Mouse (Mus musculus) duodenum, adult 2 months (tissue): Measurements from ENCODE around the gene Olfr472. TPM values are rescaled to one million over a fixed set of nuclear protein-coding genes. Genes with fewer than 3 reads are reported as not detected.

Experiments
- polyA plus RNA-seq: library from polyadenylated mRNA; depleted of rRNA; stranded (reverse); fragments of >200 nt; gene quantifications from 2 replicates; pipeline ENCODE4 v1.2.3, GENCODE M21; 2012; ENCODE audit warnings: low replicate concordance; rRNA removed

The Olfr472 gene
- not detected in 2 replicates for polyA plus RNA-seq

DNA sequence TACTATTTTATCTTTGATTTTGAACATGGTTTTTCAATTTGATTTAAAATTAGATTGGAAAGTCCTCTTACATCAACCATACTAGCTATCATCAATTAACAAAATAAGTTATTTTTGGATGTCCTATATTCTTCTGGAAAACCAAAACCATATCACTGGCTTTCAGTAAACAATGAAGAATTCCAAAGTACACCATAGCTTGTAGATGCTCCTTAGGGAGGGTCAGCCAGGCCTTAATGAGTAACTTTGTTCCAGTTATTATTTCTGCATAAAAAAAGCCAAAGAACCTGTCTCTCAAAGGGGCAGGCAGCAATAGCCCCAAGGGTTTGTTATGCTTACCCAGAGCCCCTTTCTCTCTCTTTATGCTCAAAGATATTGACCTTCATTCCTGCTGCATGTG lies at the start of gene Olfr472:
TSS of gene Olfr472 (plus strand) at position 301 of the 400 bp plus-strand sequence.

DNA sequence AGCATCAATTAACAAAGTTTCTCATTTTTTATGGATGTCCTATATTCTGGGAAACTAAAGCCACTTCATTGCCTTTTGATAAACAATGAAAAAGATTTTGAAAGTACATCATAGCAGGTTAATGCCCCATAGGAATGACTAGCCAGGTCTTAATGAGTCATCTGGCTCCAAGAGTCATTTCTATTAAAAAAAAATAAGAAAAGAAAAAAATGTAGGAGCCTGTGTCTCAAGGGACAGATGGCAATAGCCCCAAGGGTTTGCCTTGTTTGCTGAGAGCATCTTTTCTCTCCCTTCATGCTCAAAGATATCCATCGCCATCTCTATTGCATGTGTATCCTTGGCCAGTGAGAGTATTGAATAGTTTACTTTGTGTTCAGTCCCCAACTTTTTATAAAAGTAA lies 32.4 kb downstream of the Olfr472 start, which contains the start of gene Olfr473:
TSS of gene Olfr473 (plus strand) at position 301 of the 400 bp plus-strand sequence.

DNA sequence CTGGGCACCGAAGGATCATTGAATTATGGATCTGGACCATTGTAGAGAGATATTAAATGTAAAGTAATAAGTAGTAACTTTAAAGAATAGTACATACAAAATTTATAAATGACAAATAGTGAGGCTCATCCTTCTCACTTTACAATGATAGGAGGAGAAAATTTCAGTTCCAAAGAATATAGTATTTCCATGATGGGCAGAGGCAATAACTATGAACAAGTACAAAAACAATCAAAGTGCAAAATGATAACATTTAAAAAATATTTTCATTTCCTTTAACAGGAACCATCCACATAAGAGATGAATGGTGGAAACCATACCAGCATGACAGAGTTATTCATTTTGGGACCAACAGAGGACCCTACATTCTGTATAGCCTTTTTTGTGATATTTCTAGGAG lies 56.6 kb downstream of the Olfr472 start, which contains the start of gene Olfr474:
TSS of gene Olfr474 (plus strand) at position 301 of the 400 bp plus-strand sequence.

Other genes starting within 250 kb of the Olfr472 start
- gene Cyb5r2, start 139.9 kb upstream of the Olfr472 start, polyA plus RNA-seq: 0.04 TPM in 1 of 2 replicates, not detected in the other
- not detected in 2 replicates for gene Ovch2, start 96.7 kb upstream of the Olfr472 start, polyA plus RNA-seq
- gene Olfr467, start 85.6 kb upstream of the Olfr472 start, polyA plus RNA-seq: not detected in 2 replicates
- not detected in 2 replicates for gene Olfr469, start 72.4 kb upstream of the Olfr472 start, polyA plus RNA-seq
- gene Olfr470, start 50.4 kb upstream of the Olfr472 start, polyA plus RNA-seq: not detected in 2 replicates
- gene Olfr473, start 32.5 kb downstream of the Olfr472 start, polyA plus RNA-seq: not detected in 2 replicates
- not detected in 2 replicates for gene Olfr474, start 56.7 kb downstream of the Olfr472 start, polyA plus RNA-seq
- gene Olfr476, start 66.9 kb downstream of the Olfr472 start, polyA plus RNA-seq: not detected in 2 replicates
- gene Olfr477, start 88.8 kb downstream of the Olfr472 start, polyA plus RNA-seq: not detected in 2 replicates
- not detected in 2 replicates for gene Olfr478, start 136.1 kb downstream of the Olfr472 start, polyA plus RNA-seq
- not detected in 2 replicates for gene Olfr479, start 152.8 kb downstream of the Olfr472 start, polyA plus RNA-seq
- not detected in 2 replicates for gene Olfr480, start 169.4 kb downstream of the Olfr472 start, polyA plus RNA-seq
- gene Olfr481, start 182.0 kb downstream of the Olfr472 start, polyA plus RNA-seq: not detected in 2 replicates
- gene Olfr482, start 199.7 kb downstream of the Olfr472 start, polyA plus RNA-seq: not detected in 2 replicates
- not detected in 2 replicates for gene Olfr483, start 202.9 kb downstream of the Olfr472 start, polyA plus RNA-seq
- gene Olfr484, start 229.5 kb downstream of the Olfr472 start, polyA plus RNA-seq: not detected in 2 replicates